Mouse (Mus musculus) embryonic facial prominence, embryonic 11.5 days (tissue): Measurements from ENCODE around the gene Rgs9. TPM values are rescaled to one million over a fixed set of nuclear protein-coding genes. Genes with fewer than 3 reads are reported as not detected.

Experiments used
- ATAC-seq: fragments of 200-750 bp; cut with Nextera tagmentation; replicated peaks from 2 replicates; pipeline ENCODE4 v1.8.0; 2017; ENCODE audit warnings: low read depth; ENCODE audit not compliant: insufficient number of reproducible peaks, low FRiP score, low TSS enrichment
- DNase-seq: peaks from one replicate; pipeline ENCODE4 v3.0.0-alpha.2; 2015; ENCODE audit warnings: low spot score
- H3K27ac ChIP-seq: fragments of 300-500 bp; sonication (generic); replicated peaks from 2 replicates; pipeline ENCODE4 v1.5.1; 2014; ENCODE audit warnings: mild to moderate bottlenecking, low read depth, low read length, control low read depth
- H3K27me3 ChIP-seq: fragments of 300-500 bp; sonication (generic); 2 replicates; pipeline ENCODE4 v1.6.1; 2014; ENCODE audit warnings: mild to moderate bottlenecking, low read length, moderate library complexity, mixed read lengths; ENCODE audit not compliant: control insufficient read depth, insufficient read depth
- H3K36me3 ChIP-seq: fragments of 300-500 bp; sonication (generic); replicated peaks from 2 replicates; pipeline ENCODE4 v1.6.1; 2014; ENCODE audit warnings: low read depth, mild to moderate bottlenecking, low read length, moderate library complexity, mixed read lengths; ENCODE audit not compliant: control insufficient read depth, insufficient read depth
- H3K4me1 ChIP-seq: fragments of 300-500 bp; sonication (generic); 2 replicates; pipeline ENCODE4 v1.6.1; 2014; ENCODE audit warnings: low read length, mixed read lengths; ENCODE audit not compliant: control insufficient read depth, insufficient read depth
- H3K4me2 ChIP-seq: fragments of 300-500 bp; sonication (generic); 2 replicates; pipeline ENCODE4 v1.6.1; 2014; ENCODE audit warnings: low read depth, mild to moderate bottlenecking, control low read depth, low read length, moderate library complexity
- H3K4me3 ChIP-seq: fragments of 300-500 bp; sonication (generic); 2 replicates; pipeline ENCODE4 v1.5.1; 2014; ENCODE audit warnings: low read depth, low read length, control low read depth
- H3K9ac ChIP-seq: fragments of 300-500 bp; sonication (generic); replicated peaks from 2 replicates; pipeline ENCODE4 v1.6.1; 2014; ENCODE audit warnings: mild to moderate bottlenecking, control low read depth, low read length
- H3K9me3 ChIP-seq: fragments of 300-500 bp; sonication (generic); replicated peaks from 2 replicates; pipeline ENCODE4 v1.6.1; 2016; ENCODE audit warnings: mild to moderate bottlenecking, low read length, inconsistent platforms, mixed read lengths; ENCODE audit not compliant: control insufficient read depth
- WGBS: fragments of 180-500 bp; shearing (Covaris S2); extraction: QIAGEN DNeasy Blood & Tissue Kit; methylation state at CpG from one replicate; pipeline ENCODE4 v1.1.7; 2014; 5-methylcytosine and 5-hydroxymethylcytosine counted together
- polyA plus RNA-seq: library from polyadenylated mRNA; unstranded; fragments of >200 nt; fragmentation: Nextera tagmentation; extraction: Ambion mirVana; gene quantifications from 2 replicates; pipeline ENCODE4 v1.2.1, GENCODE M21; 2014

Gene Rgs9
- polyA plus RNA-seq, 1 experiment from 2014 or later: 0.73 TPM

- Histone ChIP-seq H3K27me3 (no peaks in the 10 kb centered on the region), H3K4me3 (no peak overlapping the region), H3K4me1 (no peaks in the 10 kb centered on the region), H3K27ac (no peak overlapping the region), H3K36me3 (no peaks in the 10 kb centered on the region), H3K9me3 (no peaks in the 10 kb centered on the region), H3K4me2 (no peak overlapping the region), H3K9ac (no peak overlapping the region)
- no peak for ATAC-seq
- 74% methylated on average over 5 of the region's 5 CpGs for WGBS
- DNase-seq: no peak
These were observed 28.7 kb downstream of the Rgs9 start for GRCm38 (mm10) chr11:109269283-109269661.

GRCm38 (mm10) chr11:109266161-109266910 is 31.6 kb downstream of the Rgs9 start:
- Histone ChIP-seq H3K9me3 (no peaks in the 10 kb centered on the region), H3K4me1 (no peaks in the 10 kb centered on the region), H3K27ac (no peak overlapping the region), H3K27me3 (no peaks in the 10 kb centered on the region), H3K9ac (no peak overlapping the region), H3K36me3 (no peaks in the 10 kb centered on the region), H3K4me2 (no peak overlapping the region), H3K4me3 (no peak overlapping the region)
- 83% methylated on average over 12 of the region's 12 CpGs for WGBS
- ATAC-seq (no peak), DNase-seq (no peak)

GRCm38 (mm10) chr11:109264159-109264768 is 33.7 kb downstream of the Rgs9 start:
- Histone ChIP-seq H3K4me2 (no peak overlapping the region), H3K9me3 (no peaks in the 10 kb centered on the region), H3K27ac (no peak overlapping the region), H3K4me1 (no peaks in the 10 kb centered on the region), H3K4me3 (no peak overlapping the region), H3K36me3 (no peaks in the 10 kb centered on the region), H3K27me3 (no peaks in the 10 kb centered on the region), H3K9ac (no peak overlapping the region)
- 72% methylated on average over 11 of the region's 11 CpGs for WGBS
- ATAC-seq: no peak
- DNase-seq: no peak

- H3K36me3 ChIP-seq: no peaks in the 10 kb centered on the region
- H3K9ac ChIP-seq: no peak overlapping the region
- no peaks in the 10 kb centered on the region for H3K4me1 ChIP-seq
- DNase-seq (no peak), ATAC-seq (no peak)
- H3K27me3 ChIP-seq: no peaks in the 10 kb centered on the region
- no peaks in the 10 kb centered on the region for H3K9me3 ChIP-seq
- no peak overlapping the region for H3K27ac ChIP-seq
- WGBS: 91% methylated on average over 7 of the region's 7 CpGs
- no peak overlapping the region for H3K4me2 ChIP-seq
- no peak overlapping the region for H3K4me3 ChIP-seq
These were observed 37.4 kb downstream of the Rgs9 start for GRCm38 (mm10) chr11:109260561-109260960.

GRCm38 (mm10) chr11:109258941-109259910 is 38.7 kb downstream of the Rgs9 start:
- no peak for DNase-seq
- no peak overlapping the region for H3K9ac ChIP-seq
- no peaks in the 10 kb centered on the region for H3K36me3 ChIP-seq
- no peaks in the 10 kb centered on the region for H3K27me3 ChIP-seq
- H3K9me3 ChIP-seq: no peaks in the 10 kb centered on the region
- H3K27ac ChIP-seq: no peak overlapping the region
- no peaks in the 10 kb centered on the region for H3K4me1 ChIP-seq
- ATAC-seq: no peak
- 86% methylated on average over 32 of the region's 32 CpGs for WGBS
- no peak overlapping the region for H3K4me3 ChIP-seq
- H3K4me2 ChIP-seq: no peak overlapping the region

GRCm38 (mm10) chr11:109257824-109258223 is 40.1 kb downstream of the Rgs9 start:
- Histone ChIP-seq H3K9me3 (no peaks in the 10 kb centered on the region), H3K9ac (no peak overlapping the region), H3K27ac (no peak overlapping the region), H3K4me2 (no peak overlapping the region), H3K27me3 (no peaks in the 10 kb centered on the region), H3K4me1 (no peaks in the 10 kb centered on the region), H3K4me3 (no peak overlapping the region), H3K36me3 (no peaks in the 10 kb centered on the region)
- no peak for ATAC-seq
- WGBS: 73% methylated on average over 2 of the region's 2 CpGs
- DNase-seq: no peak

- no peak for ATAC-seq
- 63% methylated on average over 4 of the region's 4 CpGs for WGBS
These were observed 42.9 kb downstream of the Rgs9 start for GRCm38 (mm10) chr11:109255022-109255421.

More at GRCm38 (mm10) chr11:109255022-109255421, 42.9 kb downstream of the Rgs9 start:
- H3K36me3 ChIP-seq: no peaks in the 10 kb centered on the region
- no peak overlapping the region for H3K4me2 ChIP-seq
- H3K4me3 ChIP-seq: no peak overlapping the region
- H3K9ac ChIP-seq: no peak overlapping the region
- H3K9me3 ChIP-seq: no peaks in the 10 kb centered on the region
- no peaks in the 10 kb centered on the region for H3K27me3 ChIP-seq
- no peaks in the 10 kb centered on the region for H3K4me1 ChIP-seq
- no peak for DNase-seq
- no peak overlapping the region for H3K27ac ChIP-seq
